Mouse (Mus musculus) stomach, postnatal 0 days (tissue): ENCODE results near the gene Eng. TPM values are rescaled to one million over a fixed set of nuclear protein-coding genes. Genes with fewer than 3 reads are reported as not detected.

Experiments
- ATAC-seq: fragments of 200-750 bp; cut with Nextera tagmentation; 2 replicates; pipeline ENCODE4 v1.8.0; 2017; ENCODE audit not compliant: low FRiP score, low TSS enrichment
- DNase-seq: peaks from one replicate; pipeline ENCODE4 v3.0.0-alpha.2; 2016; ENCODE audit warnings: low spot score
- H3K27ac ChIP-seq: fragments of 300-500 bp; sonication (generic); replicated peaks from 2 replicates; pipeline ENCODE4 v1.5.1; 2014; ENCODE audit warnings: mild to moderate bottlenecking, control low read depth
- H3K27me3 ChIP-seq: fragments of 300-500 bp; sonication (generic); 2 replicates; pipeline ENCODE4 v1.6.1; 2014; ENCODE audit warnings: low read length; ENCODE audit not compliant: control insufficient read depth, insufficient read depth
- H3K36me3 ChIP-seq: fragments of 300-500 bp; sonication (generic); 2 replicates; pipeline ENCODE4 v1.6.1; 2014; ENCODE audit warnings: low read length, mixed read lengths; ENCODE audit not compliant: control insufficient read depth, insufficient read depth
- H3K4me1 ChIP-seq: fragments of 300-500 bp; sonication (generic); replicated peaks from 2 replicates; pipeline ENCODE4 v1.6.1; 2014; ENCODE audit warnings: antibody characterized with exemption; ENCODE audit not compliant: control insufficient read depth, insufficient read depth
- H3K4me2 ChIP-seq: fragments of 300-500 bp; sonication (generic); replicated peaks from 2 replicates; pipeline ENCODE4 v1.6.1; 2014; ENCODE audit warnings: low read depth, mild to moderate bottlenecking, control low read depth, moderate library complexity
- H3K4me3 ChIP-seq: fragments of 300-500 bp; sonication (generic); 2 replicates; pipeline ENCODE4 v1.5.1; 2014; ENCODE audit warnings: low read depth, low read length, control low read depth
- H3K9ac ChIP-seq: fragments of 300-500 bp; sonication (generic); 2 replicates; pipeline ENCODE4 v1.6.1; 2014; ENCODE audit warnings: mild to moderate bottlenecking, low read length, control low read depth, mixed read lengths
- H3K9me3 ChIP-seq: fragments of 300-500 bp; sonication (generic); 2 replicates; pipeline ENCODE4 v1.6.1; 2016; ENCODE audit warnings: low read length; ENCODE audit not compliant: control insufficient read depth
- CTCF ChIP-seq: IDR thresholded peaks from 2 replicates; pipeline ENCODE4 v1.5.1; 2016; ENCODE audit warnings: antibody characterized with exemption, low read depth, mild to moderate bottlenecking, moderate library complexity
- EP300 ChIP-seq: optimal IDR thresholded peaks from 2 replicates; pipeline ENCODE3; 2016; ENCODE audit warnings: antibody characterized with exemption
- WGBS: fragments of 180-500 bp; shearing (Covaris S2); extraction: QIAGEN DNeasy Blood & Tissue Kit; methylation state at CpG from one replicate; pipeline ENCODE4 v1.1.7; 2014; 5-methylcytosine and 5-hydroxymethylcytosine counted together
- polyA plus RNA-seq: library from polyadenylated mRNA; unstranded; fragments of >200 nt; fragmentation: Nextera tagmentation; extraction: Ambion mirVana; gene quantifications from 2 replicates; pipeline ENCODE4 v1.2.1, GENCODE M21; 2015

Gene Eng
- polyA plus RNA-seq, 1 experiment from 2014 or later: 23.0 TPM

DNA sequence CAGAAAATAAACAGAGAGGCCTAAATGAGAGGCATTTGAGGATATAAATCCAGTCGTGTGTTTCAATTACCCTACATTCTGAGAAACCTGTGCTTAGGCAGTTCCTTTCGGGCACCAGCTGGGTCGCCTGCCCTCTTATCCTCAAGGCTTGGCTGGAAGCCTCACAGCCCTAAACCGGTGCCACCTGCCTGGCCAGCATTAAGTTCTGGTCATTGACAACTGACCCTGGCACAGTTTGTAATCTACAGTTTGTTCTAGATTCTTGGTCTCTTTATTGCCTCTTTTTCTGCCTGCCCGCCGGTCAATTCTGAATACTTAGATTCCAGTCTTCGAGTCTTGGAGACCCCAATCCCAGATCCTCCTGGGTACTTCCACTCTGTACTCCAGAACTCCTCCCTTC, 46.9 kb downstream of the Eng start:
- Histone ChIP-seq H3K27me3 (no peaks in the 10 kb centered on the region), H3K9me3 (no peaks in the 10 kb centered on the region), H3K4me3 (peak overlapping the region; percentile 75), H3K4me2 (peak overlapping the region; percentile 95), H3K36me3 (no peaks in the 10 kb centered on the region; the same call in 1 of the 2 replicates), H3K4me1 (peaks cover 4% of the 10 kb centered on the region), H3K27ac (peak overlapping the region; percentile 84), H3K9ac (peak overlapping the region; percentile 87)
- ATAC-seq (no peak), DNase-seq (peak; percentile 44)
- WGBS: 6% methylated on average over 7 of the region's 7 CpGs
- TF ChIP-seq CTCF (no peak), EP300 (no peak)

- Histone ChIP-seq H3K27ac (peak overlapping the region; percentile 84), H3K9ac (peak overlapping the region; percentile 87), H3K4me2 (peak overlapping the region; percentile 95), H3K27me3 (no peaks in the 10 kb centered on the region), H3K9me3 (no peaks in the 10 kb centered on the region), H3K36me3 (no peaks in the 10 kb centered on the region; the same call in 1 of the 2 replicates), H3K4me3 (peak overlapping the region; percentile 75), H3K4me1 (peaks cover 4% of the 10 kb centered on the region)
- no peak for TF ChIP-seq EP300
- TF ChIP-seq CTCF: peak; percentile 88
- ATAC-seq (peak; percentile 97), DNase-seq (peak; percentile 97)
- under 1% methylated on average over 51 of the region's 51 CpGs for WGBS
Measured at GRCm38 (mm10) chr2:32693823-32694411, 47.5 kb downstream of the Eng start.

DNA sequence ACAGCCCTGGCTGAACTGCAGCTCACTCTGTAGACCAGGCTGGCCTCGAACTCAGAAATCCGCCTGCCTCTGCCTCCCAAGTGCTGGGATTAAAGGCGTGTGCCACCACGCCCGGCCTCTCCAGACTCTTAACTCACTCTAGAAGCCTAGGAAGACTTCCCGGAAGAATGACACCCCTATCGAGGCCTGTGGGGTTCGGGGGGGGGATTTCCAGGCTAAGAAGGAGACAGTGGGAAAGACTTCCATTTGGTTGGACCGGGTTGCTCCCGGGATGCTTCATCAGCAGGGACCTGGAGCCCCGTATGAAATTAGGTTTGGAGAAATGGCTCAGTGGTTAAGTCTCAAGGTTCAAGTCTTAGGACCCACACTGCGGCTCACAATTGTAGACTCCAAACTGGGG, 48.3 kb downstream of the Eng start:
- WGBS: 82% methylated on average over 12 of the region's 12 CpGs
- no peak for ATAC-seq

GRCm38 (mm10) chr2:32699680-32700079, 53.3 kb downstream of the Eng start:
- H3K36me3 ChIP-seq: peaks cover 5% of the 10 kb centered on the region; the same call in 1 of the 2 replicates
- no peak overlapping the region for H3K4me3 ChIP-seq
- TF ChIP-seq CTCF (no peak), EP300 (no peak)
- no peak overlapping the region for H3K4me2 ChIP-seq
- no peaks in the 10 kb centered on the region for H3K9me3 ChIP-seq
- DNase-seq (no peak), ATAC-seq (0 out of 2 replicates have a peak, but pooled peaks have one; percentile 14)
- 87% methylated on average over 6 of the region's 6 CpGs for WGBS
- no peak overlapping the region for H3K9ac ChIP-seq
- H3K4me1 ChIP-seq: no peaks in the 10 kb centered on the region
- H3K27me3 ChIP-seq: no peaks in the 10 kb centered on the region
- no peak overlapping the region for H3K27ac ChIP-seq

More for the DNA sequence above, 48.3 kb downstream of the Eng start:
- H3K4me1 ChIP-seq: peaks cover 4% of the 10 kb centered on the region
- DNase-seq: no peak
- no peaks in the 10 kb centered on the region; the same call in 1 of the 2 replicates for H3K36me3 ChIP-seq
- peak overlapping the region; percentile 75 for H3K4me3 ChIP-seq
- H3K9ac ChIP-seq: no peak overlapping the region; the same call in 1 of the 2 replicates
- TF ChIP-seq EP300 (no peak), CTCF (no peak)
- H3K27me3 ChIP-seq: no peaks in the 10 kb centered on the region
- peak overlapping the region; percentile 67; the same call in 1 of the 2 replicates for H3K27ac ChIP-seq
- no peaks in the 10 kb centered on the region for H3K9me3 ChIP-seq
- H3K4me2 ChIP-seq: peak overlapping the region; percentile 95

DNA sequence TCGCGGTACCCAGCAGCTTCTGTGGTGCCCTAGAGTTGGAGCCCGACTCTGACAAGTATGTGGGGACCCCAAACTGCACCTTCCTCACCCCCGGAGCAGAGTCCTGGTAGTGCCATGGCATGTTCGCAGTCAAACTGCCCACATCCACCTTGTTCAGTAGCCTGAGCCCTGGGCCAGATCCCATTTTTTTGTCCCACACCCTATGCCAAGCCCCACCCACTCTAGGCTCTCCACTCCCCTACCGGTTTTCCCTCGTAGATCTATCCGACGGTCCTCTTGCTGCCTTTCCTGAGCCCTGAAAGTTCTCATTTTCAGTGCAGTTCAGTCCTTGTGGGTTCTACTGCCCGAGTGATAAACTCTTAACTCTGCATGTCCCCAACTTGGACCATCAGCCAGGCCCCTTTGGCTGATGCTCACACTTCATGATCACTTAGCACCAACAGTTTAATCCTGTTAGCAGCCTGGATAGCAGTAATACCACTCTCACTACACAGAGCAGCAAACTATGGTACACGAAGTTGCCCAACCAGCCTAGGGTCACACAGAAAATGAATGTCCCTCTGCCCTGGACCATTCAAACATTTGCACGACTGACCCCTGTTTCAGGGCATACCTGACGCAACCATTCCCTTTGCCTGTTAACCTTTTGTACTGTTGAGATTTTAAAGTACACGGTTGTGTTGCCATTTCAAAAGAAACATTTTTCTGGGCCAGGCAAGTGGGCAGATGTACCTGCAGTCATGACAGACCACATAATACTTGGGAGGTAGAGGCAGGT, 54.8 kb downstream of the Eng start:
- Histone ChIP-seq H3K9me3 (no peaks in the 10 kb centered on the region), H3K9ac (no peak overlapping the region), H3K36me3 (peaks cover 8% of the 10 kb centered on the region; the same call in 1 of the 2 replicates), H3K4me2 (no peak overlapping the region), H3K4me3 (no peak overlapping the region), H3K27ac (no peak overlapping the region), H3K4me1 (no peaks in the 10 kb centered on the region), H3K27me3 (no peaks in the 10 kb centered on the region)
- DNase-seq (no peak), ATAC-seq (no peak)
- TF ChIP-seq EP300: no peak
- no peak for TF ChIP-seq CTCF
- 74% methylated on average over 14 of the region's 14 CpGs for WGBS

DNA sequence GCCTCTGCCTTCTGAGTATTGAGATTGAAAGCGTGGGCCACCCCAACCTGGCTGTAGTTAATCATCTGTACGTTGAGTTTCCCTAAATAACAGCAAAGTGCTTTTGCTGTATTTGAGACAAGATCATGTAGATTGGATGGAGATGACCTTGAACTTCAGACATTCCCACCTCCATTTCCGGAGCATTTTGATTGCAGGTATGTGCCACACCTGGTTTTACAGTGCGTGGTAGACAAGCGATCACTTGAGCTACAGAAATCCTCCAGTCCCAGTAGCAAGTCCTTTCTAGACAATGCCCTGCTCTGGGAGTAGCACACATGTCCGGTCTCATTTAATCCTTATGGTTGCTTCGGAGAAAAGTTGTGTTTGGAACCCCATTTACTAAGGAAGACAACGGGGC, 56.7 kb downstream of the Eng start:
- DNase-seq (no peak), ATAC-seq (no peak)
- Histone ChIP-seq H3K4me3 (no peak overlapping the region), H3K27me3 (no peaks in the 10 kb centered on the region), H3K36me3 (peaks cover 17% of the 10 kb centered on the region), H3K27ac (no peak overlapping the region), H3K9me3 (no peaks in the 10 kb centered on the region), H3K9ac (no peak overlapping the region), H3K4me2 (no peak overlapping the region), H3K4me1 (no peaks in the 10 kb centered on the region)
- TF ChIP-seq EP300 (no peak), CTCF (no peak)
- WGBS: 86% methylated on average over 8 of the region's 8 CpGs
